Mouse (Mus musculus) ES-E14 (cell line): ENCODE measurements at regions not wholly inside any gene's neighbourhood (a gene's known extent, or its start where the extent isn't known, plus 50 kb on each side); places are given as distances from the start of the nearest gene placed in this dataset.

Source experiments
- DNase-seq: peaks from one replicate; pipeline ENCODE4 v3.0.0-alpha.2; 2013; ENCODE audit warnings: low read depth, low spot score
- H3K27ac ChIP-seq: 2 replicates; pipeline ENCODE4 v1.5.1; 2012; ENCODE audit warnings: low read depth, mild to moderate bottlenecking, low read length, moderate library complexity, mixed read lengths; ENCODE audit not compliant: poor library complexity, insufficient read depth, severe bottlenecking
- H3K36me3 ChIP-seq: 2 replicates; pipeline ENCODE4 v1.6.1; 2012; ENCODE audit warnings: mild to moderate bottlenecking, low read length, moderate library complexity, mixed read lengths; ENCODE audit not compliant: control insufficient read depth, poor library complexity, insufficient read depth, severe bottlenecking
- H3K4me1 ChIP-seq, 2 experiments: fragments of 150-350 bp in 1 of 2; sonication (generic) in 1 of 2; 2 replicates each; pipeline ENCODE4 v1.6.1; 2012; ENCODE audit warnings: low read length in 2 of 2, mild to moderate bottlenecking in 1 of 2, mixed read lengths in 1 of 2; ENCODE audit not compliant: control insufficient read depth in 2 of 2, insufficient read depth in 2 of 2, poor library complexity in 1 of 2
- H3K4me3 ChIP-seq, 2 experiments: fragments of 150-350 bp in 1 of 2; sonication (generic) in 1 of 2; 2 replicates each; pipeline ENCODE4 v1.5.1; 2012; ENCODE audit warnings: low read length in 2 of 2, low read depth in 1 of 2, mild to moderate bottlenecking in 1 of 2, mixed read lengths in 1 of 2; ENCODE audit not compliant: insufficient read depth in 1 of 2, poor library complexity in 1 of 2, severe bottlenecking in 1 of 2
- H3K9ac ChIP-seq: 2 replicates; pipeline ENCODE4 v1.6.1; 2012; ENCODE audit warnings: low read depth, mild to moderate bottlenecking, low read length, mixed read lengths; ENCODE audit not compliant: poor library complexity, insufficient read depth, severe bottlenecking
- H3K9me3 ChIP-seq: fragments of 150-350 bp; sonication (generic); 2 replicates; pipeline ENCODE4 v1.6.1; 2012; ENCODE audit warnings: low read depth, mild to moderate bottlenecking, low read length; ENCODE audit not compliant: control insufficient read depth, insufficient read depth
- CHD2 ChIP-seq: IDR thresholded peaks from 2 replicates; pipeline ENCODE4 v1.6.1; 2014; ENCODE audit warnings: mild to moderate bottlenecking, low read depth, low read length, inconsistent platforms
- HCFC1 ChIP-seq: IDR thresholded peaks from 2 replicates; pipeline ENCODE4 v1.6.1; 2012; ENCODE audit warnings: low read length, inconsistent platforms, borderline replicate concordance; ENCODE audit not compliant: insufficient read depth
- MAFK ChIP-seq: IDR thresholded peaks from 2 replicates; pipeline ENCODE4 v1.6.1; 2014; ENCODE audit warnings: mild to moderate bottlenecking, low read depth, low read length, inconsistent platforms; ENCODE audit not compliant: insufficient read depth
- ZC3H11A ChIP-seq: IDR thresholded peaks from 2 replicates; pipeline ENCODE4 v1.6.1; 2012; ENCODE audit warnings: low read depth, mild to moderate bottlenecking, inconsistent platforms, low read length, borderline replicate concordance
- ZNF384 ChIP-seq: IDR thresholded peaks from 2 replicates; pipeline ENCODE4 v1.6.1; 2012; ENCODE audit warnings: low read depth, low read length, inconsistent platforms
- in situ Hi-C, 2 experiments: fragments of 600-800 bp; cut with MboI; formaldehyde crosslinking; loops; one replicate each; pipeline ENCODE4 v1.15.1; 2025; ENCODE audit warnings: low sequenced_read_pairs in 2 of 2, inconsistent platforms in 1 of 2; ENCODE audit not compliant: unreplicated experiment in 2 of 2

DNA sequence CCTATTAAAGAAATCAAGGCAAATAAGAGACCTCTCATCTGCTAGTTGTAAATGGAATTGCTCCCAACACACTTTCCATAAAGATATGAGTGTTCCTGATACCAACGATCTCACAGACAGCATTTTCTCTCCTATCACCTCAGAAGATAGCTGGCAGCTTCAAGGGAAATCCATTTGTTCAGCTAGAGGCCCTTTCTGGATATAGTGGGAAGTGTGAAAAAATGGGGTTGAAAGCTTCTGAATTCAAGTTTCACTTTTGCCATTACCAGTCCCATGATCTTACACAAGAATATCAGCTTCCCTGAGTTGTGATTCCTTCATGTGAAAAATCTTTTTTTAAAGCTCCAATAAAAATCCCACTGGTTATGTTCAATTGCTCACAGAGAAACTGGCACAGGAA, 369.1 kb upstream of the Zfp703 start:
- Histone ChIP-seq H3K9ac (no peak overlapping the region), H3K9me3 (no peaks in the 10 kb centered on the region), H3K4me1 (no peaks in the 10 kb centered on the region), H3K36me3 (no peaks in the 10 kb centered on the region), H3K27ac (no peak overlapping the region), H3K4me3 (no peak overlapping the region)
- no peak for DNase-seq
- in situ Hi-C loops = no loop called here
- TF ChIP-seq ZNF384 (no peak), CHD2 (no peak), MAFK (no peak), HCFC1 (no peak), ZC3H11A (no peak)

DNA sequence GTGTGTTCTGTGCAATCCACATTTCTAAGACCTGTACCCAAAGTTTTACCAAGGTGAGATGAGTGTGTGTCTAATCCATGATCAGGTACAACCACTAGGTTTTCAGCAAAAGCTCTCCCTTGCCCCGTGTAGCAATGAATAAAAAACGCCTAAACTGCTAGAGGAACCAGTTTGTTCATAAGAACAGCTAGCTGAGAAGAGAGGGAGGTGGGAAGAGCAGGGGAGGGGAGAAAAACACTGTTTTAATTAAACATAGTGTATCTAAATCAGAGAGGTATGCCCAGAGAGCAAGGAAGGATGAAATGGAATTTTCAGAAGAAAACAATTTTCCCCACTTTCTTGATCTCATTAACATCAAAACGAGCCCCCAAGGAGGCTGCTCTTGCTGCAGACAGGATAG, 368.5 kb upstream of the Zfp703 start:
- in situ Hi-C loops = no loop called here
- no peaks in the 10 kb centered on the region for H3K4me1 ChIP-seq
- H3K9me3 ChIP-seq = no peaks in the 10 kb centered on the region
- H3K9ac ChIP-seq = no peak overlapping the region
- H3K36me3 ChIP-seq = no peaks in the 10 kb centered on the region
- no peak for TF ChIP-seq MAFK
- TF ChIP-seq CHD2 = no peak
- no peak for TF ChIP-seq ZC3H11A
- no peak for TF ChIP-seq HCFC1
- TF ChIP-seq ZNF384 = no peak
- no peak overlapping the region for H3K4me3 ChIP-seq
- DNase-seq = no peak
- H3K27ac ChIP-seq = no peak overlapping the region

DNA sequence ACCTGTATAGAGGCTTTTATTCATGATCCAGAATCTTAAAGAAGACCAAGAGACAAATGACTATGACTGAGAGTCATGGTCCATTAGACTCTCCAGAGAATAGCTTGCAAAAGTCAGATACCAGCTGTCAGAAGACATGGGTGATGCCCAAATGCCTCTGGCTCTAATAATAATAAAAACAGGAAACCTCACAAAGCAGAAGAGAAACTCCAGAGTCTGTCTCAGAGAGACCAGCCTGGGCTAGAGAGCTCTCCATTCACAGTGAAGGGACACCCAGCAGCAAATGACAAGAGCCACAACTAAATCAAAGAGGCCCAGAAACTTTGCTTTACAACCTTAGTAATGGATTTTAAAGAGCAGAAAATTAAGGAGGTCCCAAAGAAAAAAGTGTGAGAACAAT, 365.0 kb upstream of the Zfp703 start:
- Histone ChIP-seq H3K4me1 (no peaks in the 10 kb centered on the region), H3K27ac (no peak overlapping the region), H3K9ac (no peak overlapping the region), H3K36me3 (no peaks in the 10 kb centered on the region), H3K4me3 (no peak overlapping the region), H3K9me3 (no peaks in the 10 kb centered on the region)
- no peak for TF ChIP-seq ZNF384
- TF ChIP-seq ZC3H11A = no peak
- TF ChIP-seq MAFK = no peak
- no peak for TF ChIP-seq HCFC1
- no peak for TF ChIP-seq CHD2
- in situ Hi-C loops = no loop called here
- DNase-seq = no peak

DNA sequence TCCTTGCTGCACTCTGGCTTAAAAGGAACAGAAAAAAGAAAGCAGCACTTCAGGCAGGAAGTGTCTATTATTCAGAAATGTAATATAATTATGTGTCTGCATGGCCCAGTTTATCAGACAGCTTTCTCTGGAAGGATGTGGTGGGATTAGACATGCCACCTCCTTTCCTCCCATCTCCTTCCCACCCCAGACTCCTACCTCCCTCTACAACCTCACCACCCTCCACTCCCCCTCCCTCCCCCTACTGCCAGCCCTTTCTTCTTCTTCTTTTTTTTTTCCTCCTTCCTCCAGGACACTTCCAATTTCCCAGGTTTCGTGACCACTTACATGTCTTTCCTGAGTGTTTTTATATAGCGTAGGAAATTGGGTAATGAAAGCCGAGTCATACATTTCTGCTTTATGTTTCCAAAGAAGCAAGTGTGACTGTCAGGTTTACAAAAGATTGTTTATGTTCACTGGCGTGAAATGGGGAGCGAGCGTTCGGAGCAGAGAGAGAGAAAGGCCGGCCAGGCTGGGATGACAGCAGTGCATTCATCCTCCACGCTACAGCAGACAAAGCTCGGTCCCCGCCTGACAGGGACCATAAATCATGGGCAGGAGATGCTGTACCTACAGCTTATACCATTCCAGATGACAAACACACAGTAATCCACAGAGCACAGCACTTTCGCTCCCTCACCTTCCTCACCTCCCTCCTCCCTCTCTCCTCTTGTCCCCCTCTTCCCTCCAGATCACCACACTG, 354.6 kb upstream of the Zfp703 start:
- no peaks in the 10 kb centered on the region for H3K9me3 ChIP-seq
- H3K4me3 ChIP-seq = no peak overlapping the region
- TF ChIP-seq CHD2 = no peak
- no peak for TF ChIP-seq MAFK
- no peak for TF ChIP-seq ZC3H11A
- no peak for TF ChIP-seq ZNF384
- H3K9ac ChIP-seq = no peak overlapping the region
- H3K36me3 ChIP-seq = no peaks in the 10 kb centered on the region
- no peak overlapping the region for H3K27ac ChIP-seq
- no peak for DNase-seq
- in situ Hi-C loops = no loop called here
- no peaks in the 10 kb centered on the region for H3K4me1 ChIP-seq

DNA sequence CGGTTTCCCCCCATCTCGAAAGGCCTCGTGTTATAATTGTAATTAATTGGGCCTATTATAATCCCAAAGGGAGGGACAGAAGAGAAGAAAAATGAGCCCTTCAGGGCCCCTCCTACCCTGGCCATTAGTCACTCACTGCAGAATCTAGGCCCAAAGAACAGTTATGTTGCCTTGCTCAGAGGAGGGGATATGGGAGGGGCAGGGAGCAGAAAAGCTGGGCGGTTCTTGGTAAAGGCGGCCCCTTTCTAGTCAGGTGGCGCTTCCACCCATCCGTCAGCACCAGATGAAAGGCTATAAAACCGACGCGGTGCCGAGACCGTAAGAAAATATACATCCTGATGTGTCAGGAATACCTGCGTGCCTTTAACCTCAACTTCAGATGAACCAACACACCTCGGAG, 350.9 kb upstream of the Zfp703 start:
- Histone ChIP-seq H3K4me1 (no peaks in the 10 kb centered on the region), H3K9me3 (no peaks in the 10 kb centered on the region), H3K27ac (no peak overlapping the region), H3K9ac (no peak overlapping the region), H3K36me3 (no peaks in the 10 kb centered on the region), H3K4me3 (no peak overlapping the region)
- TF ChIP-seq CHD2 (no peak), ZNF384 (no peak), ZC3H11A (no peak), HCFC1 (no peak), MAFK (no peak)
- in situ Hi-C loops = no loop called here
- no peak for DNase-seq
